Mouse (Mus musculus) kidney, embryonic 15.5 days (tissue): ENCODE data around the gene Ttc9b. TPM values are rescaled to one million over a fixed set of nuclear protein-coding genes. Genes with fewer than 3 reads are reported as not detected.

Experiments
- polyA plus RNA-seq: library from polyadenylated mRNA; unstranded; fragments of >200 nt; fragmentation: Nextera tagmentation; extraction: Ambion mirVana; gene quantifications from 2 replicates; pipeline ENCODE4 v1.2.1, GENCODE M21; 2015

Ttc9b gene
- polyA plus RNA-seq, 1 experiment from 2014 or later: 0.86 TPM

Other genes with a start within 250 kb of the Ttc9b start
- gene Sptbn4, start 206.2 kb upstream of the Ttc9b start, polyA plus RNA-seq: 0.27 and 0.39 TPM in 2 replicates
- 44.5 and 57.4 TPM in 2 replicates for gene Blvrb, start 205.9 kb upstream of the Ttc9b start, polyA plus RNA-seq
- 30.3 and 32.0 TPM in 2 replicates for gene Sertad3, start 180.1 kb upstream of the Ttc9b start, polyA plus RNA-seq
- 40.5 and 41.0 TPM in 2 replicates for gene Sertad1, start 167.0 kb upstream of the Ttc9b start, polyA plus RNA-seq
- gene Prx, start 154.6 kb upstream of the Ttc9b start, polyA plus RNA-seq: 4.0 and 4.8 TPM in 2 replicates
- gene Hipk4, start 130.6 kb upstream of the Ttc9b start, polyA plus RNA-seq: 0.39 and 0.92 TPM in 2 replicates
- 83.1 and 90.5 TPM in 2 replicates for gene Pld3, start 100.7 kb upstream of the Ttc9b start, polyA plus RNA-seq
- gene 2310022A10Rik, start 100.7 kb upstream of the Ttc9b start, polyA plus RNA-seq: 26.9 and 29.4 TPM in 2 replicates
- 97.9 and 106 TPM in 2 replicates for gene Akt2, start 62.4 kb upstream of the Ttc9b start, polyA plus RNA-seq
- gene Map3k10, start 20.7 kb downstream of the Ttc9b start, polyA plus RNA-seq: 6.5 and 7.6 TPM in 2 replicates
- gene Zfp607b, start 35.4 kb downstream of the Ttc9b start, polyA plus RNA-seq: 3.4 and 4.6 TPM in 2 replicates
- gene Zfp60, start 77.5 kb downstream of the Ttc9b start, polyA plus RNA-seq: 37.2 and 40.8 TPM in 2 replicates
- 2.4 and 2.5 TPM in 2 replicates for gene Zfp626, start 153.3 kb downstream of the Ttc9b start, polyA plus RNA-seq
- gene Zfp59, start 184.7 kb downstream of the Ttc9b start, polyA plus RNA-seq: 8.3 and 8.8 TPM in 2 replicates
- gene Zfp607a, start 203.6 kb downstream of the Ttc9b start, polyA plus RNA-seq: 3.9 TPM in 2 replicates